Mouse (Mus musculus): ENCODE data around the gene St3gal3. TPM values are rescaled to one million over a fixed set of nuclear protein-coding genes. Genes with fewer than 3 reads are reported as not detected.

Gene St3gal3
- total and polyA plus RNA-seq, 3 experiments: 6.9 to 13.8 (median 13.4) TPM

GRCm38 (mm10) chr4:117947493-117947892 lies 187.2 kb downstream of the St3gal3 start:
- DNase-seq (ENCODE audit: low spot score) (no peak), ATAC-seq (ENCODE audit: extremely low read depth, insufficient number of reproducible peaks, low FRiP score, poor library complexity, severe bottlenecking) (no peak)
- no peak overlapping the region for H3K4me3 ChIP-seq (ENCODE audit: low read depth, low read length)
- H3K27me3 ChIP-seq (ENCODE audit: insufficient read depth, low read length): no peaks in the 10 kb centered on the region; the same call in 1 of the 2 replicates
- peaks cover 3% of the 10 kb centered on the region; the same call in 1 of the 2 replicates for H3K4me1 ChIP-seq (ENCODE audit: insufficient read depth, low read depth, low read length)
- H3K36me3 ChIP-seq (replicated peaks): peaks cover 47% of the 10 kb centered on the region
- peaks cover 4% of the 10 kb centered on the region for H3K9me3 ChIP-seq (replicated peaks)
- no peak for TF ChIP-seq TAL1 (conservative IDR thresholded peaks at IDR 0.05; ENCODE audit: low read depth, low read length)
- TF ChIP-seq GATA2 (IDR thresholded peaks at IDR 0.05; ENCODE audit: borderline replicate concordance, low read depth, low read length): no peak

GRCm38 (mm10) chr4:117946639-117947305 lies 187.9 kb downstream of the St3gal3 start:
- peaks cover 41% of the 10 kb centered on the region for H3K36me3 ChIP-seq (replicated peaks)
- H3K4me3 ChIP-seq (ENCODE audit: low read depth, low read length): no peak overlapping the region
- H3K4me1 ChIP-seq (ENCODE audit: insufficient read depth, low read depth, low read length): peaks cover 3% of the 10 kb centered on the region; the same call in 1 of the 2 replicates
- no peaks in the 10 kb centered on the region for H3K9me3 ChIP-seq (replicated peaks)
- DNase-seq (ENCODE audit: low spot score): no peak
- H3K27me3 ChIP-seq (ENCODE audit: insufficient read depth, low read length): no peaks in the 10 kb centered on the region; the same call in 1 of the 2 replicates
- no peak for ATAC-seq (ENCODE audit: extremely low read depth, insufficient number of reproducible peaks, low FRiP score, poor library complexity, severe bottlenecking)
- no peak for TF ChIP-seq GATA1 (IDR thresholded peaks at IDR 0.05; ENCODE audit: borderline replicate concordance, low read length)
- no peak for TF ChIP-seq GATA2 (IDR thresholded peaks at IDR 0.05; ENCODE audit: borderline replicate concordance, low read depth, low read length)
- no peak for TF ChIP-seq POLR2AphosphoS5 (IDR thresholded peaks at IDR 0.05; ENCODE audit: insufficient replicate concordance, low read depth, low read length)
- TF ChIP-seq TAL1 (conservative IDR thresholded peaks at IDR 0.05; ENCODE audit: low read depth, low read length): no peak
- TF ChIP-seq CTCF (IDR thresholded peaks at IDR 0.05; ENCODE audit: low read depth, low read length): no peak

GRCm38 (mm10) chr4:117943317-117943716 lies 191.4 kb downstream of the St3gal3 start:
- Histone ChIP-seq H3K36me3 (replicated peaks) (peaks cover 42% of the 10 kb centered on the region), H3K4me3 (ENCODE audit: low read depth, low read length) (no peak overlapping the region), H3K9me3 (replicated peaks) (no peaks in the 10 kb centered on the region), H3K4me1 (ENCODE audit: insufficient read depth, low read depth, low read length) (peaks cover 3% of the 10 kb centered on the region; the same call in 1 of the 2 replicates), H3K27me3 (ENCODE audit: insufficient read depth, low read length) (no peaks in the 10 kb centered on the region; the same call in 1 of the 2 replicates)
- TF ChIP-seq CTCF (IDR thresholded peaks at IDR 0.05; ENCODE audit: low read depth, low read length) (no peak), TAL1 (conservative IDR thresholded peaks at IDR 0.05; ENCODE audit: low read depth, low read length) (no peak), GATA2 (IDR thresholded peaks at IDR 0.05; ENCODE audit: borderline replicate concordance, low read depth, low read length) (no peak), POLR2AphosphoS5 (IDR thresholded peaks at IDR 0.05; ENCODE audit: insufficient replicate concordance, low read depth, low read length) (no peak), GATA1 (IDR thresholded peaks at IDR 0.05; ENCODE audit: borderline replicate concordance, low read length) (no peak)
- DNase-seq (ENCODE audit: low spot score): no peak
- ATAC-seq (ENCODE audit: extremely low read depth, insufficient number of reproducible peaks, low FRiP score, poor library complexity, severe bottlenecking): no peak

GRCm38 (mm10) chr4:117936964-117937363 lies 197.8 kb downstream of the St3gal3 start:
- peaks cover 43% of the 10 kb centered on the region for H3K36me3 ChIP-seq (replicated peaks)
- H3K27me3 ChIP-seq (ENCODE audit: insufficient read depth, low read length): no peaks in the 10 kb centered on the region
- no peak overlapping the region for H3K4me3 ChIP-seq (ENCODE audit: low read depth, low read length)
- DNase-seq (ENCODE audit: low spot score): no peak
- ATAC-seq (ENCODE audit: extremely low read depth, insufficient number of reproducible peaks, low FRiP score, poor library complexity, severe bottlenecking): no peak
- no peaks in the 10 kb centered on the region for H3K4me1 ChIP-seq (ENCODE audit: insufficient read depth, low read depth, low read length)
- no peaks in the 10 kb centered on the region for H3K9me3 ChIP-seq (replicated peaks)
- no peak for TF ChIP-seq POLR2AphosphoS5 (IDR thresholded peaks at IDR 0.05; ENCODE audit: insufficient replicate concordance, low read depth, low read length)
- no peak for TF ChIP-seq CTCF (IDR thresholded peaks at IDR 0.05; ENCODE audit: low read depth, low read length)
- no peak for TF ChIP-seq GATA1 (IDR thresholded peaks at IDR 0.05; ENCODE audit: borderline replicate concordance, low read length)
- TF ChIP-seq TAL1 (conservative IDR thresholded peaks at IDR 0.05; ENCODE audit: low read depth, low read length): no peak
- TF ChIP-seq GATA2 (IDR thresholded peaks at IDR 0.05; ENCODE audit: borderline replicate concordance, low read depth, low read length): no peak

- Histone ChIP-seq H3K4me1 (ENCODE audit: insufficient read depth, low read depth, low read length) (peaks cover 6% of the 10 kb centered on the region), H3K36me3 (replicated peaks) (peaks cover 25% of the 10 kb centered on the region), H3K9me3 (replicated peaks) (no peaks in the 10 kb centered on the region), H3K27me3 (ENCODE audit: insufficient read depth, low read length) (peaks cover 15% of the 10 kb centered on the region; the same call in 1 of the 2 replicates), H3K4me3 (ENCODE audit: low read depth, low read length) (no peak overlapping the region)
- no peak for TF ChIP-seq GATA2 (IDR thresholded peaks at IDR 0.05; ENCODE audit: borderline replicate concordance, low read depth, low read length)
- TF ChIP-seq GATA1 (IDR thresholded peaks at IDR 0.05; ENCODE audit: borderline replicate concordance, low read length): no peak
- TF ChIP-seq TAL1 (conservative IDR thresholded peaks at IDR 0.05; ENCODE audit: low read depth, low read length): no peak
- no peak for TF ChIP-seq POLR2AphosphoS5 (IDR thresholded peaks at IDR 0.05; ENCODE audit: insufficient replicate concordance, low read depth, low read length)
- no peak for TF ChIP-seq CTCF (IDR thresholded peaks at IDR 0.05; ENCODE audit: low read depth, low read length)
- no peak for ATAC-seq (ENCODE audit: extremely low read depth, insufficient number of reproducible peaks, low FRiP score, poor library complexity, severe bottlenecking)
- no peak for DNase-seq (ENCODE audit: low spot score)
Measured at GRCm38 (mm10) chr4:117934081-117934480, 200.6 kb downstream of the St3gal3 start.

- ATAC-seq (ENCODE audit: extremely low read depth, insufficient number of reproducible peaks, low FRiP score, poor library complexity, severe bottlenecking) (no peak), DNase-seq (ENCODE audit: low spot score) (no peak)
- Histone ChIP-seq H3K27me3 (ENCODE audit: insufficient read depth, low read length) (peaks cover 23% of the 10 kb centered on the region; the same call in 1 of the 2 replicates), H3K4me3 (ENCODE audit: low read depth, low read length) (no peak overlapping the region), H3K36me3 (replicated peaks) (peaks cover 21% of the 10 kb centered on the region), H3K4me1 (ENCODE audit: insufficient read depth, low read depth, low read length) (peaks cover 14% of the 10 kb centered on the region), H3K9me3 (replicated peaks) (no peaks in the 10 kb centered on the region)
- TF ChIP-seq TAL1 (conservative IDR thresholded peaks at IDR 0.05; ENCODE audit: low read depth, low read length): no peak
- TF ChIP-seq GATA2 (IDR thresholded peaks at IDR 0.05; ENCODE audit: borderline replicate concordance, low read depth, low read length): no peak
- no peak for TF ChIP-seq GATA1 (IDR thresholded peaks at IDR 0.05; ENCODE audit: borderline replicate concordance, low read length)
- TF ChIP-seq POLR2AphosphoS5 (IDR thresholded peaks at IDR 0.05; ENCODE audit: insufficient replicate concordance, low read depth, low read length): no peak
- TF ChIP-seq CTCF (IDR thresholded peaks at IDR 0.05; ENCODE audit: low read depth, low read length): no peak
Measured at GRCm38 (mm10) chr4:117933248-117933647, 201.5 kb downstream of the St3gal3 start.

All from G1E (cell line).